Mouse (Mus musculus) heart, embryonic 15.5 days (tissue): ENCODE measurements around the gene Gm14139. TPM values are rescaled to one million over a fixed set of nuclear protein-coding genes. Genes with fewer than 3 reads are reported as not detected.

Experiments used
- polyA plus RNA-seq: library from polyadenylated mRNA; unstranded; fragments of >200 nt; fragmentation: Nextera tagmentation; extraction: Ambion mirVana; gene quantifications from 2 replicates; pipeline ENCODE4 v1.2.1, GENCODE M21; 2015

Gm14139 gene
- polyA plus RNA-seq, 1 experiment from 2014 or later, result not detected

Other genes with a start within 250 kb of the Gm14139 start
- gene Zfp120, start 45.0 kb upstream of the Gm14139 start, polyA plus RNA-seq, result 5.2 and 5.5 TPM in 2 replicates
- gene Gm10770, start 2.1 kb upstream of the Gm14139 start, polyA plus RNA-seq, result not detected in 2 replicates
- gene Zfp937, start 36.3 kb downstream of the Gm14139 start, polyA plus RNA-seq, result 4.1 and 4.9 TPM in 2 replicates
- 2.0 and 2.7 TPM in 2 replicates for gene Gm21994, start 73.8 kb downstream of the Gm14139 start, polyA plus RNA-seq
- gene Gm14124, start 75.8 kb downstream of the Gm14139 start, polyA plus RNA-seq, result not detected in 2 replicates
- 1.9 TPM in 1 of 2 replicates, not detected in the other for gene Gm10130, start 141.9 kb downstream of the Gm14139 start, polyA plus RNA-seq
- 4.1 and 4.7 TPM in 2 replicates for gene 3300002I08Rik, start 181.0 kb downstream of the Gm14139 start, polyA plus RNA-seq